Mouse (Mus musculus): ENCODE measurements around the gene Tubb2a. TPM values are rescaled to one million over a fixed set of nuclear protein-coding genes. Genes with fewer than 3 reads are reported as not detected.

Gene Tubb2a
- polyA plus RNA-seq, 1 experiment from 2014 or later, result 2,137 TPM

DNA sequence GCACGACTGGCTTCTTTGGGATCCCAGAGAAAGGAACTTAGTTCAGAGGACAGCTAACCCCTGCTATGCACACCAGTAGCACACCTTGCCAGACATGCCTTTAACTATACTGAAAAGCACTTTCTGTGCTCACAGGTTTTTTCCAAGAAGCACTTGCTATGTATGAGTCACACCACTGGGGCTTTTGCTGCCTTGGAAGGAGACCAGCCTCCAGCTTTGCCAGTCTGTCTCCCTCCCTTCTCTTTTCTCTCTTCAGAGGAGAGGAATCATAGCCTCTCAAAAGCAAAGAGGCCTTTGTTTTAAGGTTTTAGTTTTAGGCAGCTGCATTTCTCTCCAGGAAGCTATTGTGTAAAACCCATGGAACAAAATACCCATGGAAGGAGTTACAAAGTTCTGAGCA, 11.5 kb downstream of the Tubb2a start:
- no peak overlapping the region for H3K4me2 ChIP-seq (ENCODE audit: low read length)
- no peak overlapping the region for H3K9ac ChIP-seq (replicated peaks; ENCODE audit: low read depth, low read length)
- H3K4me3 ChIP-seq (replicated peaks; ENCODE audit: low read length), result no peak overlapping the region
- H3K36me3 ChIP-seq (ENCODE audit: control insufficient read depth, insufficient read depth), result 0 out of 2 replicates have a peak, but pooled peaks cover 2% of the 10 kb centered on the region
- no peaks in the 10 kb centered on the region for H3K4me1 ChIP-seq (replicated peaks; ENCODE audit: control insufficient read depth, insufficient read depth, low read length)
- no peaks in the 10 kb centered on the region for H3K9me3 ChIP-seq (ENCODE audit: control insufficient read depth, low read length)
- no peak overlapping the region for H3K27ac ChIP-seq (ENCODE audit: low read length)
- WGBS, result 32% methylated on average over 1 of the region's 1 CpGs
- 0 out of 2 replicates have a peak, but pooled peaks have one; percentile 38 for ATAC-seq
- H3K27me3 ChIP-seq (replicated peaks; ENCODE audit: control insufficient read depth, insufficient read depth, low read length), result no peaks in the 10 kb centered on the region

DNA sequence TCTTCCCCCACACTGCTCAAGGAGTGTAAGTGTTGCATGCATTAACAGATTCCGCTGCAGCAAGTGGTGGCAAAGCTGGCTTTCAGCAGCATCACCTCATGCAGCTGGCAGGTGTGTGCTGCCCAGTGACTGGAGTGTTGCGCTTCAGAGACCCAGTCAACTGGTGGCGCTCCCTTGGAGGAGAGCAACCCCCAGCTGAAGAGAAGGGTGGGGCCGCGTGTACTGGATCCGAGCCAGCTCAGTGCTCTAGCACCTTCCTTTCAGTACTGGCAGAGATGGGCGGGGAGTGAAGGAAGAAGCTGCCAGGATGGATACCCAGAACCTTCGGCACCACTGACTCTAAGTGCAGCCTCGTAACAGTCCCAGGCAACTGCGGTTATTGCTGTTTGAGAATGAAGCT, 15.3 kb downstream of the Tubb2a start:
- no peak for ATAC-seq
- WGBS, result 83% methylated on average over 10 of the region's 10 CpGs
- no peaks in the 10 kb centered on the region for H3K4me1 ChIP-seq (replicated peaks; ENCODE audit: control insufficient read depth, insufficient read depth, low read length)
- H3K9ac ChIP-seq (replicated peaks; ENCODE audit: low read depth, low read length), result no peak overlapping the region
- peaks cover 7% of the 10 kb centered on the region; the same call in 1 of the 2 replicates for H3K36me3 ChIP-seq (ENCODE audit: control insufficient read depth, insufficient read depth)
- H3K27me3 ChIP-seq (replicated peaks; ENCODE audit: control insufficient read depth, insufficient read depth, low read length), result no peaks in the 10 kb centered on the region
- H3K4me3 ChIP-seq (replicated peaks; ENCODE audit: low read length), result no peak overlapping the region
- H3K27ac ChIP-seq (ENCODE audit: low read length), result no peak overlapping the region
- no peak overlapping the region for H3K4me2 ChIP-seq (ENCODE audit: low read length)
- H3K9me3 ChIP-seq (ENCODE audit: control insufficient read depth, low read length), result no peaks in the 10 kb centered on the region

DNA sequence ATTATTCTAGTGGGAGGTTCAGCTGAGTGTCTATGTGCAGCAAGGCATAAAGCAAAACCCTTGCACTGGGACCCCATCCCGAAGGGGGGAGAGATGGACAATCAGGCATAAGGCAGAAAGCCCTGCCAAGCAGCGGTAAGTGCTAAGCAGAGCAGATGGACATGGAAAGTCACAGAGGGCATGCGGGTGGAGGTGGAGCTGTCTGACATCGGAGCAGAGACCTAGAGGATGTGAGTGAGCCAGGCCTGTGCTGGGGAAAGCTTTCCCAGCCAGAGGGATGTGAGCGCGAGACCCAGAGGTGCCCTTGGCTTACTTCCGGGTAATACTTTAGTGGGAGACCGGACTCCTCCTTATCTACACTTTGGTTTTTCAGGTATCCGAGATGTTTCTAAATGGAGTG, 17.7 kb downstream of the Tubb2a start:
- no peak overlapping the region for H3K27ac ChIP-seq (ENCODE audit: low read length)
- WGBS, result 92% methylated on average over 9 of the region's 9 CpGs
- H3K4me1 ChIP-seq (replicated peaks; ENCODE audit: control insufficient read depth, insufficient read depth, low read length), result no peaks in the 10 kb centered on the region

DNA sequence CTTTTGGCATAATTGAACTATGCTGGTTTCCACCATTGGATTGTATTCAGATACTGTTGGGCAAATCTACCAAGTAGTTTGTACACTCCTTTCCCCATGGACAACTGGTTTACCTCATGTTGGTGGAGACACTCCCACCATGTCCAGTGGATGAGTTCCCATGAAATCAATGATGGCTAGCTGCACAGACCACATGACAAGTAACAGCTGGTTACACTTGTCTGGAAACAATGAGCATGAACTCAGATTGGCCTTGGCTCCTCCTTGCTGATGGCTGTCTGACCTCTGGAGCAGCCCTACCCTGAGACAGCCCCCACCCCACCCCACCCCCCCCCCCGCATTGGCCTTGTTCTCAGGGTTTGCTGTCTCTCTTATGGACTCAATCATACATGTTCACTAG, 20.6 kb downstream of the Tubb2a start:
- no peak overlapping the region for H3K4me2 ChIP-seq (ENCODE audit: low read length)
- peaks cover 4% of the 10 kb centered on the region for H3K36me3 ChIP-seq (ENCODE audit: control insufficient read depth, insufficient read depth)
- 83% methylated on average over 1 of the region's 1 CpGs for WGBS
- no peak overlapping the region for H3K27ac ChIP-seq (ENCODE audit: low read length)
- no peak overlapping the region for H3K9ac ChIP-seq (replicated peaks; ENCODE audit: low read depth, low read length)
- H3K4me1 ChIP-seq (replicated peaks; ENCODE audit: control insufficient read depth, insufficient read depth, low read length), result no peaks in the 10 kb centered on the region
- no peak overlapping the region for H3K4me3 ChIP-seq (replicated peaks; ENCODE audit: low read length)
- H3K9me3 ChIP-seq (ENCODE audit: control insufficient read depth, low read length), result no peaks in the 10 kb centered on the region
- H3K27me3 ChIP-seq (replicated peaks; ENCODE audit: control insufficient read depth, insufficient read depth, low read length), result no peaks in the 10 kb centered on the region
- ATAC-seq, result no peak

More for the DNA sequence above, 17.7 kb downstream of the Tubb2a start:
- no peak overlapping the region for H3K4me2 ChIP-seq (ENCODE audit: low read length)
- H3K9me3 ChIP-seq (ENCODE audit: control insufficient read depth, low read length), result no peaks in the 10 kb centered on the region
- no peak for ATAC-seq
- H3K36me3 ChIP-seq (ENCODE audit: control insufficient read depth, insufficient read depth), result peaks cover 7% of the 10 kb centered on the region
- H3K27me3 ChIP-seq (replicated peaks; ENCODE audit: control insufficient read depth, insufficient read depth, low read length), result no peaks in the 10 kb centered on the region
- H3K9ac ChIP-seq (replicated peaks; ENCODE audit: low read depth, low read length), result no peak overlapping the region
- no peak overlapping the region for H3K4me3 ChIP-seq (replicated peaks; ENCODE audit: low read length)

DNA sequence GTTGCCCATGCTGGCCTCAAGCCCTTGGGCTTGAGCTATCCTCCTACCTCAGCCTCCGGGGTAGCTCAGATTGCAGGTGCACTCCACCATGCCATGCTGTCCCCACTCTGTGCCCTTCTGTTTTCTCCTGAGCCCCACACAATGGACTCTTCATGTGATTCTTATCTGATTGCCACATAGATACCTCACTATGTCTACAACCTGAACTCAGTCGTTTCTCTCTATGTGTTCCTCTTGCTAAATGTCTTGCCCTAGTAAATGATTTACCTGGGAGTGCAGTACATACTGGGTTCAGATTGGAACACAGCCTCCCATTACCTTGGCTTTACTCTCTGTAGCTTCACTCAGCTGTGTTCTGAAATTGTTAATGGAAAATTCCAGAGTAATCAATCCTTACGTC, 22.8 kb downstream of the Tubb2a start:
- Histone ChIP-seq H3K4me1 (replicated peaks; ENCODE audit: control insufficient read depth, insufficient read depth, low read length) (no peaks in the 10 kb centered on the region), H3K9ac (replicated peaks; ENCODE audit: low read depth, low read length) (no peak overlapping the region), H3K9me3 (ENCODE audit: control insufficient read depth, low read length) (no peaks in the 10 kb centered on the region), H3K4me3 (replicated peaks; ENCODE audit: low read length) (no peak overlapping the region), H3K36me3 (ENCODE audit: control insufficient read depth, insufficient read depth) (no peaks in the 10 kb centered on the region; the same call in 1 of the 2 replicates), H3K4me2 (ENCODE audit: low read length) (no peak overlapping the region), H3K27ac (ENCODE audit: low read length) (no peak overlapping the region), H3K27me3 (replicated peaks; ENCODE audit: control insufficient read depth, insufficient read depth, low read length) (no peaks in the 10 kb centered on the region)
- ATAC-seq, result no peak
- WGBS, result 92% methylated on average over 3 of the region's 3 CpGs

DNA sequence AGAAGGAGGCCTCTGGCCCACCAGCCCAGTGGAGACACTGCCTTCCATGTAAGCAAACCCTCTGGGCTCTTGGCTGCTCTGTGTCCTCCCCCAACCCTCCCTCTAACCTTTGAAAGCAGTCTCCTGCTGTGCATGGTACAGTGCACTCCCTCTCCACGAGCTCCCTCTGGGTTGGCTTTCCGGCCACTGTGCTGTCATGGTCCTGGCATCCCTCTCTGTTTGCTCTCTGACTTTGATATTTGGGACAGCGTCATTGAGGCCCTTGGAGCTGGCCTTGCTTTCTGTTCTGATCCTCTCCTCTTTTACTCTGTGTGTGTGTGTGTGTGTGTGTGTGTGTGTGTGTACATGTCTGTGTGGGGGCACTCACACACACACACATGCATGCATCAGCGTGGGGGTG, 23.4 kb downstream of the Tubb2a start:
- Histone ChIP-seq H3K36me3 (ENCODE audit: control insufficient read depth, insufficient read depth) (no peaks in the 10 kb centered on the region; the same call in 1 of the 2 replicates), H3K4me3 (replicated peaks; ENCODE audit: low read length) (no peak overlapping the region), H3K4me1 (replicated peaks; ENCODE audit: control insufficient read depth, insufficient read depth, low read length) (no peaks in the 10 kb centered on the region), H3K4me2 (ENCODE audit: low read length) (no peak overlapping the region), H3K27me3 (replicated peaks; ENCODE audit: control insufficient read depth, insufficient read depth, low read length) (no peaks in the 10 kb centered on the region), H3K27ac (ENCODE audit: low read length) (no peak overlapping the region), H3K9ac (replicated peaks; ENCODE audit: low read depth, low read length) (no peak overlapping the region), H3K9me3 (ENCODE audit: control insufficient read depth, low read length) (no peaks in the 10 kb centered on the region)
- no peak for ATAC-seq
- 75% methylated on average over 4 of the region's 4 CpGs for WGBS

DNA sequence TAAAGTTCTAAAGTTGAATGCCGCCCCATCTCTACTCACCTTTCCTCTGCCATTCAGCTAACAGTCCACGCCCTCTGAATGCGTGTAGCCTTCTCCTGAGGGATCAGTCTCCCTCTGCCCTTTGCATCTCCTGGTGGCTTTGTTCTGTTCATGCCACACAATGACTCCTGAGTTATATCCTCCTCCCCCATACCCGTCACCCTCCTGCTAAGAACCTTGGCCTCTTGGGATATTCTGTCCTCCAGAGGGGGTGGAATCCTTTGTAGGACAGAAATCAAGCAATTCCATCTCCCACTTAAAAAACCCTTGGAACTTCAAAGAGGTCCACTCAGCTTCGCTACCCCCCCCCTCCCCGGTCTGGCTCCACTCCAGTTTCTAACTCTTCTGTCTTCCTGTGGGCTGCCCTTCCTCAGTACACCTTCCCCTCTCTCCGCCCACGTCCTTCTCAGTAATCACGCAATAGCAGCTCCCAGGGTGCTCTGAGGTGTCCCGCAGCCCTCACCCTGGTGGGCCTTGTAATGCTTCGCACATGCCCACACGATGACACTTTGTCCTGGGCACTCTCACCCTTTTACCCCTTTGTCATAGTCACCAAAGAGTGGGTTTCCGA, 24.0 kb downstream of the Tubb2a start:
- Histone ChIP-seq H3K4me2 (ENCODE audit: low read length) (no peak overlapping the region), H3K4me3 (replicated peaks; ENCODE audit: low read length) (no peak overlapping the region), H3K9me3 (ENCODE audit: control insufficient read depth, low read length) (no peaks in the 10 kb centered on the region), H3K4me1 (replicated peaks; ENCODE audit: control insufficient read depth, insufficient read depth, low read length) (no peaks in the 10 kb centered on the region), H3K27ac (ENCODE audit: low read length) (no peak overlapping the region), H3K27me3 (replicated peaks; ENCODE audit: control insufficient read depth, insufficient read depth, low read length) (no peaks in the 10 kb centered on the region), H3K36me3 (ENCODE audit: control insufficient read depth, insufficient read depth) (no peaks in the 10 kb centered on the region; the same call in 1 of the 2 replicates), H3K9ac (replicated peaks; ENCODE audit: low read depth, low read length) (no peak overlapping the region)
- WGBS, result 84% methylated on average over 13 of the region's 13 CpGs
- no peak for ATAC-seq

DNA sequence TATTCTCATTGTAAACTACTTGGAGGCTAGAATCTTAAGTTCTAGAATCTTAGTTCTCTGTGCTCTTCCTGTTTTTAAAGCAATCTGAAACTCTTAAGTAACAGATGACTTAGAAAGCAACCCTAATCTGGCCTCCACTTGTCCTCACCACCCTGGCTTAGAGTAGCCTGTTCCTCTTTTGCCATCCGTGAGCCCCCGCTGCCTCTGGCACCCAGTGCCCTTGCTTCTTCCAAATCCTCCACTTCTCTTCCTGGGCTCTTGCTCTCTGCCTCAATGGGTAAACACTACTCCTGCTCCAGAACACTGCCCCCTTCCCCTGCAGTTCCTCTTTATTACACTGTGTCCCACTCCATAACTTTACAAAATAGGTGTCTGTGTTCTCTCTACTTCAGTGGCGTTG, 26.1 kb downstream of the Tubb2a start:
- no peak overlapping the region for H3K4me2 ChIP-seq (ENCODE audit: low read length)
- no peak for ATAC-seq
- no peaks in the 10 kb centered on the region for H3K9me3 ChIP-seq (ENCODE audit: control insufficient read depth, low read length)
- H3K9ac ChIP-seq (replicated peaks; ENCODE audit: low read depth, low read length), result no peak overlapping the region
- no peaks in the 10 kb centered on the region for H3K27me3 ChIP-seq (replicated peaks; ENCODE audit: control insufficient read depth, insufficient read depth, low read length)
- no peak overlapping the region for H3K27ac ChIP-seq (ENCODE audit: low read length)
- H3K36me3 ChIP-seq (ENCODE audit: control insufficient read depth, insufficient read depth), result no peaks in the 10 kb centered on the region; the same call in 1 of the 2 replicates
- WGBS, result 89% methylated on average over 3 of the region's 3 CpGs
- no peak overlapping the region for H3K4me3 ChIP-seq (replicated peaks; ENCODE audit: low read length)
- peaks cover under 1% of the 10 kb centered on the region for H3K4me1 ChIP-seq (replicated peaks; ENCODE audit: control insufficient read depth, insufficient read depth, low read length)

DNA sequence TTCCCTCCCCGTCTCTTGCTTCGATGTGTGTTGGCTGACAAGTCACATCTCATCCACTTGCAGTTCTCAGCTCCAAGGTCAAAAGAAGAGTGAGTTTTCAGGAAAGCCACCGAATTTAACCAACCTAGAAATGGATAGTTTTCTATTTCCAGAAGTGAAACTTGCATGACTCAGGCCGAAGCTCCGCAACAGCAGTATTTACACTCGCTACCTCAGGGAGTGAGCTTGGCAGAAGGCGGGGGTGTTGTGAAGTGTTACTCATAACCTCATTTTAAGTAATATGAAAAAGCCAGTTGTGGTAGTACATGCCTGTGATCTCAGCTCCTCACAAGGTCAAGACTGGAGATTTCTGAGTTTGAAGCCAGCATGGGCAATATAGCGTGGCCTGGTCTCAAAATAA, 27.3 kb downstream of the Tubb2a start:
- no peak overlapping the region for H3K4me3 ChIP-seq (replicated peaks; ENCODE audit: low read length)
- H3K27ac ChIP-seq (ENCODE audit: low read length), result no peak overlapping the region
- H3K36me3 ChIP-seq (ENCODE audit: control insufficient read depth, insufficient read depth), result no peaks in the 10 kb centered on the region; the same call in 1 of the 2 replicates
- WGBS, result 93% methylated on average over 8 of the region's 8 CpGs
- peaks cover 3% of the 10 kb centered on the region for H3K4me1 ChIP-seq (replicated peaks; ENCODE audit: control insufficient read depth, insufficient read depth, low read length)
- H3K27me3 ChIP-seq (replicated peaks; ENCODE audit: control insufficient read depth, insufficient read depth, low read length), result no peaks in the 10 kb centered on the region
- ATAC-seq, result no peak
- H3K9me3 ChIP-seq (ENCODE audit: control insufficient read depth, low read length), result no peaks in the 10 kb centered on the region
- no peak overlapping the region for H3K4me2 ChIP-seq (ENCODE audit: low read length)
- no peak overlapping the region for H3K9ac ChIP-seq (replicated peaks; ENCODE audit: low read depth, low read length)

DNA sequence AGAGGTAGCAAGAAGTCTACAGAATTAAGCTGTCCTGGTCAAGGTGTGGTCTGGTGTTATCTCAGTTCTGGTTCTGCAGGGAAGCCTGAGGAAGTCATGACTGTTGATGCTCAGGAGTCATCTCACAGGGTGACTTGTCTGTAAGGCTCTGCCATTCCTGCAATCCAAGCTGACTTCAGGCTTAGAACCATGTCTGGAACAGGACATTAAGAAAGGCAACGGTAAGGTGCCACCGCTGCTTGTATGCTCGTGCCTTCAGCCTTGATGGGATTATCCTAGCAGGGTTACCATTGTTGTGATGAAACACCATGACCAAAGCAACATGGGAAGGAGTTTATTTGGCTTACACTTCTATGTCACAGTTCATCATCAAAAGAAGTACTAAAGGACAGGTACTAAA, 30.3 kb downstream of the Tubb2a start:
- no peak overlapping the region for H3K4me3 ChIP-seq (replicated peaks; ENCODE audit: low read length)
- H3K4me1 ChIP-seq (replicated peaks; ENCODE audit: control insufficient read depth, insufficient read depth, low read length), result peaks cover 3% of the 10 kb centered on the region
- H3K27me3 ChIP-seq (replicated peaks; ENCODE audit: control insufficient read depth, insufficient read depth, low read length), result no peaks in the 10 kb centered on the region
- no peaks in the 10 kb centered on the region for H3K9me3 ChIP-seq (ENCODE audit: control insufficient read depth, low read length)
- ATAC-seq, result no peak
- H3K27ac ChIP-seq (ENCODE audit: low read length), result no peak overlapping the region
- H3K36me3 ChIP-seq (ENCODE audit: control insufficient read depth, insufficient read depth), result no peaks in the 10 kb centered on the region; the same call in 1 of the 2 replicates
- H3K9ac ChIP-seq (replicated peaks; ENCODE audit: low read depth, low read length), result no peak overlapping the region
- 79% methylated on average over 3 of the region's 3 CpGs for WGBS
- no peak overlapping the region for H3K4me2 ChIP-seq (ENCODE audit: low read length)
